Mouse (Mus musculus): ENCODE data around the gene Map4k4.

The Map4k4 gene

DNA sequence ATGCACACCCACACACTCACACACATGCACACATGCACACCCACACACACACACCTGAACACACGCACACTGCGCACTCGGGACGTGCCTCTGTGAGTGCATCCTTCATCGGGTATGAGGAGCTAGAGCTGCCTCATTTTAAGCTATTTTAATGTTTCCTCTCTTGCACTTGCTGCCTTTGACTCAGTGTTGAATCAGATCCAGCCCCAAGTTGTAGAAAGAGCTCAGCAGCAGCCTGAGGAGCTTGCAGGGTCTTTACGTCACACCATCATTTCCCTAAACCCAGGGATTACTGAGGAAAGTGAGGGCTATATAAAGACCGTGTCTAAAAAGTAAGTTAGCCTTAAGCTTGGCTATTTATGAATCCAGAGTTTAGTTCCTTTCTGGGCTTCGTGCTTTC lies 62.1 kb downstream of the Map4k4 start:
- in situ Hi-C loops (cut with MboI, MseI) = no loop called here

DNA sequence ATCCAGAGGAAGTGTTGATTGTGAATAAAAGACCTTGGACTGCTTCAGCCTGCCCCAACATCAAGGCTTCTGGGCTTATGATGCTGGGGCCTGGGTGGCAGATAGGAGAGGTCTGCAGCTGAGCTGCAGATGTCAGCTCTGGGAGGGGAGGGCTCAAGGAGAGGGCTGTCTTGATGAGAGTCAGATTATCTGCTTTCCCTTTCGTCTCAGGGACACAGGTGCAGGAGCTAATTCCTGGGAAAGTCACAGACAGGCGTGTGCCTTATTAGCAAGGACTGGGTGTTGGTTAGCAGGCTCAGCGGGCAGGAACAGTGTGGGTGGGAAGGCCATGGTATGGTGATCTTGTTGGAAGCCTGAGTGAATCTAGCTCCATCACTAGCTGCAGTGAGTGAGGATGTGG lies 63.1 kb downstream of the Map4k4 start:
- in situ Hi-C loops (cut with MboI, MseI) = no loop called here

DNA sequence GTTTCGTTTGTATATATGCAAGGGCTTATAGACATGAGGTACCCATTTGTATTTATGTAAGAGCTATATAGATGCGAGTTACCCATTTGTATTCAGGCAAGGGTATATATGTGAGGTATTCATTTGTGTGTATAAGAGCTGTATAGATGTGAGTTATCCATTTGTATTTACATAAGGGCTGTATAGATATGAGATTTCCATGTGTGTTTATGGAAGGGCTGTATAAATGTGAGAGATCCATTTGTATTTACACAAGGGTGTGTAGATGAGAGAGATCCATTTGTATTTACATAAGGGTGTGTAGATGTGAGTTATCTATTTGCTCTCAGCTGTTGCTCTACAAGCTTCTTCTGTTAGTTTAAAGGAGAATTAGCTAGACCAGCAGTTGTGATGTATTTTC lies 63.7 kb downstream of the Map4k4 start:
- in situ Hi-C loops (cut with MboI, MseI) = no loop called here

DNA sequence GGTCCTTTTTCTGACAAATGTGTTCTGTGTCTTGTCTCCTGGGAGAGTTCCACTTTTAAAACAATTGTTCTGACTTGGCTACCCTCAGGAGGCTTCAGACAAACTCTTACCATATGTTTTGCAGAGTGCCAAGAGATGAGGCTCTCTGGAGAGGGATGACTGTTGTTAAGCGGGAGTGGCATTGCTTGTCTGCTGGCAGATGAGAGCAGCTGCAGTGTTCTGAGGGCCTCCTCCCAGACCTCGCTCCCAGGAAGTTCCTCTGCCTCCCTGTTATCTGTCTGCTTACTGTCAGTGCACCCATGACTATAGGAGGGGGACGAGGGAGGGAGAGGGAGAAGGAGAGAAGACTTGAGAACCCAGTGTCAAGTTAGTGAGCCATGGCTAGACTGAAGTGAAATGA lies 64.7 kb downstream of the Map4k4 start:
- in situ Hi-C loops (cut with MboI, MseI) = no loop called here

DNA sequence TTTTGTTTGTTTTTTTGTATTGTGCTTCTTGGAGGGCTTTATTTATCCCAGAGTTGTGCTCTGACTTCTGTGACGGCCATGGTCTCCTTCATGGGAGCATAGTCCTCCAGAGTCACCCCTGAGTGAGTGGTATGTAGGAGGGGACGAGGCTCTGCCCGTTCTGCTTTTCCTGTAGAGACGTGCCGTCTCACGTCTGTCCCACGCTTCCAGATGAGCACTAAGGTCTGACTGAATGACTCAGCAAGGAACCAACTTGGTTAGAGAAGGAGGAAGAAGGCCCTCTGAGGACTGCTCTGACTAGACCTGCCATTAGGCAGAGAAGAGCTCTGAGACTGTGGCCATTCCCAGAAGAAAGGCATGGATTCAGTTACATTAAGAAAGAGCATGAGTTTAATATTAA lies 68.3 kb downstream of the Map4k4 start:
- in situ Hi-C loops (cut with MboI, MseI) = no loop called here

DNA sequence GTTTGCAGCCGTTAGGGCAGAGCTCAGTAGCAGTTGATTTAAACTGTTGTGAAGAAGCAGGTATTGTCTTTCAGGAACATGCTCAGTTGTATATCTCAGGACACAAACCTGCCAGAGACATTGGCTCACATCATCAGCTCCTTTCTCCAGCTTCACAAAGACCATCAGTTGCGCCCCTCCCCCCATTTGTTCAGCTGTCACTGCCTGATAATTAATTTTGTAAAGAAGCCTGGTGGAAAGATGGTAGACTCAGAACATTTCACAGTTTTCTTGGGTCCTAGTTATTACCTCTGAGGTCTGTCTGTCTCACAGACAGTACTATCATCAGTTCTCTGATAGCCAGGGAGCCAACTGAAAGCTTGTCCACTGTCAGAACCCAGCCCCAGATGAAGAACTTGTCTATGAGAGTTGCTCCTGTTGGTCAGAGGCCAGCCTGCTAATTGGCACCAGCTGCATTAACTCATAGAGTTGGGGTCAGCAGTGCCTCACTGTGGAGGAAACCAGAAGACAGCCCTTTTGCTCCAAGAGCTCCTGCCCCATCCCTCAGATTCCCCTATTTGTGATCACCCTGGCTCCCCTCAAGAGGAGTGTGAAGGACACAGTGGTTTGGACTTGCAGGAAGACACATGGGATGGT lies 69.2 kb downstream of the Map4k4 start:
- in situ Hi-C loops (cut with MboI, MseI) = no loop called here

DNA sequence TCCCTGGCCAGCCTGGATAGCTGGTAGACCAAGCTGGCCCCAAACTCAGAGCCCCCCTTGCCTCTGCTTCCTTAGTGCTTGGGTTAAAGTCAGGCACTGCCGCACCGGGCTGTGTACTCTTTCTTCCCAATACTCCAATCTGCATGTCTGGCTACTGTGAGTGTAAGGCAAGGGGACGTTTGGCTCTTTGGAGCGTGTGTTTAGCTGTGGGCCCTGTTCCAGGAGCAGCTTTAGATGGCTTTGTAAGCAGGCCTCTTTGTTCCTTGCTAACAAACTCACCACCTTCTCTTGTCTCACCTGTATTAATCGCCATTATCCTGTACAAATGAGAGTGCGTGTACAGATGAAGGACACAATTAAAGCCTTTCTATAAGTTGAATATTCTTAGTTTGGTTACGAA lies 71.7 kb downstream of the Map4k4 start:
- in situ Hi-C loops (cut with MboI, MseI) = no loop called here

DNA sequence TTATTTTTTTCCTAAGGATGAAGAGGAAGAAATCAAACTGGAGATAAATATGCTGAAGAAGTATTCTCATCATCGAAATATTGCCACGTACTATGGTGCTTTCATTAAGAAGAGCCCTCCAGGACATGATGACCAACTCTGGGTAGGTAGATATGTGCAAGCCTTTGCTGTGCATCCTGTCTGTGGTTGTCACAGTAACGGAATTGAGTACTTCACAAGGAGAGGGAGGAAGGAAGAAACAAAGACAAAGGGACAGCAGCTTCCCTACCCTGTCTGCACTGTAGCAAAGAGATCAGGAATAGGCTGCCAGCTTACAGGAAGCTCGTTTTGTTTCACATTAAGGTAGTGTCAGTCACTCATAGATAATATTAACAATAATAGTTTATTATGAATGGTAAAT lies 73.2 kb downstream of the Map4k4 start:
- in situ Hi-C loops (cut with MboI, MseI) = no loop called here

DNA sequence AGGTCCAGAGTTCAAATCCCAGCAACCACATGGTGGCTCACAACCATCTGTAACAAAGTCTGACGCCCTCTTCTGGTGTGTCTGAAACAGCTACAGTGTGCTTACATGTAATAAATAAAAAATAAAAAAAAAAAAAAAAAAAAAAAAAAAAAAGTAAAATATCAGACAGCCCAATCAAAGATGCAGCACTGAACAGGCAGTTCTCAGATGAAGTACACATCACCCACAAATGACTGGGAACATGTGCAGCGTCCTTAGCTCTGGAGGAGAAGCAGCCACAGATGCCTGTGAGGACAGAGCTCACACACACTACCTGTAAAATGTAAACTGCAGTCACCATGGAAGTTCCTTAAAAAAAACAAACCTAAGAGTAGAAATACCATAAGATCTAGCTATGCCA lies 74.3 kb downstream of the Map4k4 start:
- in situ Hi-C loops (cut with MboI, MseI) = no loop called here

DNA sequence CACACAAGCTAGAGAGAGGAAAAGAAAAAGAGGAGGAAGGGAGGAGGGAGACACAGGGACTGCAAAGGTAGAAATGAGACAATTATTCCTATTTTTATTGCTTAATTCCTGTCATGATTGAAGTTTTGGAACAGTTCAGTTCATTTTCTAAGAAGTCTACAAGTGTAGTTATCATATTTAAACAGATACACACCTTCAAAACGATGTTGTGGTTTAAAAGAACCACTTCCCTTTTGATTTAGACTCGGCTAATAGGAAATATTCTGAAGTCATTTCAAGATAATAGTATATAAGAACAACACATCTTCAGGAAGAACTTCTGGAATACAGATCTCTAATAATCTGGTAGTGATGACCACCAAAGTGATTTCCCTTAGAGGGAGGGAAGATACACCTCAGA lies 75.4 kb downstream of the Map4k4 start:
- in situ Hi-C loops (cut with MboI, MseI) = no loop called here

DNA sequence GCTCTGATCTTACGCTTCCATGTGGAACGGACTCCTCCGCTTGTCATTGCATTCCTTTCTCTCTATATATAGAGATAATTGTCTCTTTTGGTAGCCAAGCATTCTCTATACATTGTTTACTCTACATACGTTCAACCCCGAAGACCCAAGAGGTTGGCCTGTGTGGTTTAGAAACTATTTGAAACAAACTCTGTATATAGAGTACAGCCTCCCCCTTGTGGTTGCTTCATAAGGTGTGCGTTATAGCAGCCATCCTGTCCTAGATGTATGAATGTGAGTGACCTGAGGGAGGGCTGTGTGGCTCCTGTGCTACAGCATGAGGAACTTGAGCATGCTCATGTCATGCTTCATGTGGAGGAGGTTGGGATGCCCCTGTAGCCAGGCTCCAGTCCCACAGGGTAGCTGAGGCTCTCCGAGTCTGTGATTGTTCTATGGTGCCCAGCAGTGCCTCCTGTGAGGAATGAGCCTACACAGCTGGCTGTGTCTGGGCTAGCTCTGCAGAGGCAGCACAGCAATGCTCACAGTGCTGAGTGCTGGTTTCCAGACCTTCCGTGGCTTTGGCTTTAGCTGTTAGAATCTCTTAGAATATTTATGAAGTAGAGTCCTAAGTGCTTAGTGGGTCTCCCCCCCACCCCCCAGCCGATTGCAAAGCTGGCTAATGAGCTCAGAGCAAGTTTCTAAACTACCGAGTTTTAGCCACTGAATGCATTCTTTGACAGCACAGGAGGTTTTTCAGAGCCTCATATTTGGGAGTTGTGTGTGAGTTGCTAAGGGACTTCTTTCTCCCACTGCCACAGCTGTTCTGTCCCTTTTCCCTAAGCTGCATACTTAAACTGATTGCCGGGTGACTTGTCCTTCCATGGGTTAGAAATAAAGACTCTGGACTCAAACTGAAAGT lies 76.4 kb downstream of the Map4k4 start:
- in situ Hi-C loops (cut with MboI, MseI) = no loop called here

DNA sequence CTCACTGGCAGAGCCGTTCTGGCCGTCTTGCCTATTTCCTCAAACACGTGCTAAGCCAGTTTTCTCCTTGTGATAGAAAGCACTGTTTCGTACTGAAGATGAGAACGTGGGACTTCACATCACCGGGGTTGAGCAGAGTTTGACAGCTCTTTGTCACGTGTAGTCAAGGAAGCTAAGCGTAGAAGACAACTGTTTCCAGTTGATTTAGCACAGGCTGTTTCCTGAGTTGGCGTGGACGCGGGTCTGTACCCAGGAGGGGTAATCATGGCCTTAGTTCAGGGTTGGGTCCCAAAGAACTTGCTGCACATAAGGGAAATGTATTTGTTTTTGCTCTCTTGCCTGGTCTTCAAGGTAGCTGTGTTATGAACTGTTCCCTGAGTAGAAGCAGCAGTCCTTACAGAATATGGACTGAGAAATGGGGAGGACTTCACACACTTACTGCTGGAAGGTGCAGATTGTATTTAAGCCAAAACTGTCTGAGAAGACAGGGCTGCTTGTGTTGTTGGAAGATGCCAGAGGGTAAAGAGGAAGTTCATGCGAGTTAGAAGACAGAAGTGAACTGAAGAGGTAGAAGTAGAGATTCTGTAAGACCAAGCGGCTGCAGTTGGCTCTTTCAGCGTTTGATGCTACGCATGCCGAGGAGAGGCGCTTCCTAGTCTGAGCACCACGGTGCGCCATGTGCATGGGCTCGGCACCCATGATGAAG lies 78.2 kb downstream of the Map4k4 start:
- in situ Hi-C loops (cut with MboI, MseI) = no loop called here

DNA sequence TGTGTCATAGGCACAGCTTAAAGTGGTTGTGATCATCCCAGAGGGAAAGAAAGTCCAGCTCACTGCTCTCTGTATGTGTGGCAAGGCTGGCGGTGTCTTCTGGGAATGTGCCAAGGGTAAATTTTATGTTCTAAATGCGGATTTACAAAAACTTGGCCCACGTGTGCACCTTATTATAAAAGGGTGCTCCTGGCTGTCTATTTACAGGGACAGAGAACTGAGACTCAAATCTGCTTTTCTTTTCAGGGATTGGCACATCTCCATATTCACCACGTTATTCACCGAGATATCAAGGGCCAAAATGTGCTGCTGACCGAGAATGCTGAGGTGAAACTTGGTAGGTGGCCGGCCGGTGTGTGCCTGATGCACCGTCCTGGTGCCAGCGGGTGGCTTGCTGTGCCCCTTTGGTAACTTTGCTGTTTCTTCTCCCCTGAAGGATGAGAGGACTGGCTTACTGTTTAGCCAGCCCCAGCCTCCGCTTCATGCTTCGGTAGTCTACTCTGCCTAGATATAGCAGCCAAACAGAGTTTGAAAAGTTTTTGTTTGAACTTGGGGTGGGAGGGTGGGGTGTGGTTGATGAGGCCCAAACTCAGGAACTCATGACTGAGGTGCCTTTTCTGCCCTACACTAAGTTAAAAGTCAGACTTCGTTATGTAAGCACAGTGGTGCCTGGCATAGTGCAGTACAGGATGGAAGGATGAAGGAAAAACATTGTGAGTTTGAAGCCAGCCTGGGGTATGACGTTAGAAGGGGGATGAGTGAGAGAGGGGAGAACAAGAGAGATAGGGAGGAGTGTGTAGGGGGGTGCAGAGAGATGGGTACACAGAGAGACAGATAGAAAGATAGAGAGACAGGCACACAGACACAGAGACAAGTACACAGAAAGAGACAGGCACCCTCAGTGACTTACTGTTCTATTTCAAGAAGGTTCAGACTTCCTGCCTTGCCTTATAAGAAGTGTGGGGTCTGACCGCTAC lies 79.9 kb downstream of the Map4k4 start:
- in situ Hi-C loops (cut with MboI, MseI) = loop anchor here (5.0 kb wide), 1 partner anchor 298 kb away; no protein-coding TSS in a partner anchor

DNA sequence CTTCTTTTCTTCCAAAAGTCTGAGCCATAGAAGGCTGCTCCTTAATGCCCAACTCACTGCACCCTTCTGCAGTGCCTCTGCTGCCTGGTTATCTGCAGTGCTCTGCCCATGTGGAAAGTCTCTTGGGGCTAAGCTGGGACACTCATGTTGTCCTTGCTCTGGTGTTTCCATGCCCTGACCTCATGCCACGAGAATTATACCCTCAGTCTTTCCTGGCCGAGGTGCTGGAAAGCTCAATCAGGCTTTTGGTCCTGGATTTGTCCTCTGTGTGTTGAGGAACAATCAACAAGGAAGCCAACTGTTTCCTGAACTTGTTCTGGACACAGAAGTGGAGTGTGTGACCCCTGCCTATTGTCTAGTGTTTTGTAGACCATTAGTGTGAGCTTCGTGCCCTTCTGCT lies 81.3 kb downstream of the Map4k4 start:
- in situ Hi-C loops (cut with MboI, MseI) = loop anchor here (5.0 kb wide), 1 partner anchor 300 kb away; no protein-coding TSS in a partner anchor

DNA sequence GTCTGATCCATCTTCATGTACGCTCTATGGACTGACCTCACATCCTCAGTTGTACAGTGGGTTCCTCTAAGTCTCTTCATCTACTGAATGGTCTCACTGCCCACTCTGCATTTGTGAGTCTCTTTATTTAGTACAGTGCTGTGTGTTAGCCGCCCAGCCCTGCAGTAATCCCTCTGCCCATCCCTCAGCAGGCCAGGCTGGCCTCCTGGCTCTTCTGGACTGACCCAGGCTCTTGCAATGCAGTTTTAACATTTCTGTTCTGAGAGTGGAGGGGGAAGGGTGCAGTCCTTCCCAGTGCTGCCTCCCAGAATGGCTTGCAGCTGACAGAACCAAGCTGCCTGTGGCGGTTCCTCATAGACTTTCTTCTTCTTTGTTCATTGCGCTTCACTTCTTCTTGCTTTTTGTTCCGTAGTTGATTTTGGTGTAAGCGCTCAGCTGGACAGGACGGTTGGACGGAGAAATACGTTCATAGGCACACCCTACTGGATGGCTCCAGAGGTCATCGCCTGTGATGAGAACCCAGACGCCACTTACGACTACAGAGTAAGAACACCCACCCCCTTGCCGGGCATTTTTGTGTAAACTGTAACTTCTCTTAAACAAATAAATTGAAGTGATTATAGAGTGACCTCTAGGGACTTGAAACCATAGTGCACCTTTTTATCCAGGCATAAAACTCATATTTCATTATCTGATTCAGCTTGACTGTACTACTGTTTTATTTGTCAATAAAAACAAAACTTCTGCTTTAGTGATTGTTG lies 82.2 kb downstream of the Map4k4 start:
- in situ Hi-C loops (cut with MboI, MseI) = loop anchor here (5.0 kb wide), 1 partner anchor 301 kb away; no protein-coding TSS in a partner anchor

DNA sequence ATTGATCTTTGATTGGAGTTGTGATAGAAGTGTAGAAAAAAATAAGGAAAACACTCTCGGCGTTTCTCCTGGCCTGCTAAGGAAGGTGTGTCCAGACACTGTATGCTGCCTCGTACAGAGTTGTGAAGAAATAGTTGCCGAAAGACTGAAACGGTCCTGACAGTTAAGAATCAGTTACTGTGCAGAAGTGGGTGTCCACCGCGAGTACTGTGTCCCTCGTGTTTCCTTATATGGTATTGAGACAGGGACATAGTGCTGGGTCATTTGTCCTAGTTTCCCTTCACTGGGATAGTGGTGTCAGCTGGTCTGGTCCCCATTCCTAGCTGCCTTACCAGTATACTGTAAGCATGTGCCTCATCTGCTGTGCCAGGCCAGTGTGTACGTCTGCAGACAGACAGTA lies 83.6 kb downstream of the Map4k4 start:
- in situ Hi-C loops (cut with MboI, MseI) = loop anchor here (5.0 kb wide), 1 partner anchor 302 kb away; no protein-coding TSS in a partner anchor

DNA sequence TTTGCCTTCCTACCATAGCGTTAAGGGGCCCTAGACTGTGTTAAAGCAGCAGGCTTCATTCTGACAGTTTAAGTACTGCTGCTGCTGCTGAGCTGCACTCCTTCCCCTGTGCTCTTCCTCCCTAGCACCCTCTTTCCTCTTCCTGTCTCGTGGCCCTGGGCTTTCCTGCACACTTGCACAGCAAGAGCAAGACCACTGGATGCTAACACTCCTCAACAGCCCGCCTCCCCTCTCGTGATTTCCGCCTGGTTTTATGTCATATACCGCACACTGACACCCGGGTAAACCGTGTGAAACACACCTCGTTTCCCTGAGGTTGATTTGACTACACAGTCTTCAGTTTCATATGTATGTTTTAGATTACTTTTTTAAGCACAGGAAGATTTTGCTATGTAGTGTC lies 86.1 kb downstream of the Map4k4 start:
- in situ Hi-C loops (cut with MboI, MseI) = no loop called here

DNA sequence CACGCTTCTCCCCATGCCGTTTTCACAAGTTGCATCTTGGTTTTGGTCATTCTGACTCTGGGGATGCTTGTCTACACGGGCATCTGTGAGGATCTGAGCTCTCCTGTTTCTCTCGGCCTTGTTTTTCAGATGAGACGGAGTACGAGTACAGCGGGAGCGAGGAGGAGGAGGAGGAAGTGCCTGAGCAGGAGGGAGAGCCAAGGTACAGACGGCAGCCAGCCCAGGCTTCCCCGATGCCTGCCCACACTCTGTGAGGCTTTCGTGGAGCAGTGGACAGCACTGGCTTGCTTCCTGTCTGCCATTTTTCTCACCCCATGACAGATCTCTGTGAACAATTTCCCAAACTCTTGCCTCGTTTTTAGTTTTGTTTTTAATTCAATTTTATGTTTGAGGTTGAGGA lies 88.1 kb downstream of the Map4k4 start:
- in situ Hi-C loops (cut with MboI, MseI) = no loop called here

DNA sequence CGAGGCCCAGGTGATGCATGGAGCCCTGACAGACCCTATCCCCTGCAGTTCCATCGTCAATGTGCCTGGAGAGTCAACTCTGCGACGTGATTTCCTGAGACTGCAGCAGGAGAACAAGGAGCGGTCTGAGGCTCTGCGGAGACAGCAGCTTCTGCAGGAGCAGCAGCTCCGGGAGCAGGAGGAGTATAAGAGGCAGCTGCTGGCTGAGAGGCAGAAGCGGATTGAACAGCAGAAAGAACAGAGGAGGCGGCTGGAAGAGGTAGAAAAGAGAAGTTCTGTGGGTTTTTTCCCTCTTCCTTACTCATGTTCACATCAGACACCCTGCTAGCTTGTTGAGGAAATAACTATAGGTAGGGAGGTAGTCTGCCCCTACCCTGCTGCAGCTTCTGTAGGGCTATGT lies 89.3 kb downstream of the Map4k4 start:
- in situ Hi-C loops (cut with MboI, MseI) = no loop called here

DNA sequence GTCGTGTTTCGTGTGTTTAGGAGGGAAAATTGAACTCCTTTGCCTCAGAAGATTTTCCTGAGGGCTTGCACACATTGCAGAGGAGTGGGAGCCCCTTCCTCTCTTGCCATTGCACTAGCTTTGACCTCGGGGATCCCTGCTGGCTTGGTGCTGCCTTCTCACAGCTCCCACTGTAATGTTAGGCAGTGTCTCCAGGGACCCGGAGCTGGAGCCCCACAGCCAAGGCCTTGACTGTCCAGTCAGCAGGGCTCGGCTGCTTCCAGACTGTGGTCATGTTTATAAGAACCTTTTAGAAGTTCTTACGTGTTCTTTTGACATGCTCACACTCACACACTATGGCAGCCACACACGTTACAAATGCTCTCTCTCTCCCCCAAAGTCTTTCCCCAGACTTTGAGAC lies 93.2 kb downstream of the Map4k4 start:
- in situ Hi-C loops (cut with MboI, MseI) = no loop called here
